Mouse (Mus musculus) bone marrow macrophage, adult 2 months (primary cell): ENCODE measurements around the gene Sdk2.

Experiments used
- CTCF ChIP-seq: IDR thresholded peaks from 2 replicates; pipeline ENCODE4 v1.5.1; 2012; ENCODE audit warnings: low read depth, mild to moderate bottlenecking, low read length, moderate library complexity
- POLR2A ChIP-seq: IDR thresholded peaks from 2 replicates; pipeline ENCODE4 v1.6.1; 2012; ENCODE audit warnings: mild to moderate bottlenecking, low read depth, low read length, borderline replicate concordance

GRCm38 (mm10) chr11:113761646-113762045 is 305.2 kb downstream of the Sdk2 start:
- no peak for TF ChIP-seq CTCF
- no peak for TF ChIP-seq POLR2A
